8 mouse cellular contexts compared by ENCODE assay signal in the genomic region with DNA sequence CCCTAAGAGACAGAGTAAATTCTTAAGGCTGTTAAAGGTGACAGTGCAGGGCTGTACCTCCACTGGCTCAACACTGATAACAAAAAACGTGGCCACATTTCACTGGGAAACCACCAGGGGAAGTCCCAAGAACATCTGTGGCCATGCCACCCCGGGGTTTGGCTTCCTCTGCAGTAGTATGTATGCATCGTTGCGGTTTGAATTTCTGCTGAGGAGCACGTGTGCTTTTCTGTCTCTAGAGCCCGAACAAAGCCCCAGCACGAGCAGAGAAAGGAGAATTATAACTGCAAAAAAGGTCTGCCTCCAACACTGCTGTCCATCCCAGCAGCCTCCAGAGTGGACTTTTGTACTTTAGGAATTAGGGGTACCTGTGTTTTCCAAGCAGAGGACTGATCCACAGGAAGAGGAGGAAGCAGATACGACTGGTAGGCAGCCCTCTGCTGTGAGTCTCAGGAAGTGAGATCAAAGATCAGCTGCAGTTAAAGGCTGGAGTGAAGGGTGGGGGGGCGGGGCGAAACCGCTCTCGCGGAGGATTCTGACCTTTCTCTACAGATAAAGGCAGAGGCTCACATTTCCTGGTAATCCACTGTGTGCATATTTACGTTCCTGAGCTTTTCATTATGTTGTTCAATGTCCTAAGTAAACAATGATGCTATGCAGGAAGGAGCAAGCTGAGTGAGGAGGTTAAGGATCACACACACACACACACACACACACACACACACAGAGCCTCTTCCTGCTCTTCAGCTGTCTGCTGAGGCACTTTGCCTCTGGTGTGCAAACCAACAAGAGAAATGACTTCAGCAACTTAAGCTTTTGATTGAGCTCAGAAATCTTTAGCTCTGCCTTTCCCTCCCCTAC.
DNase-seq lines count a peak whose midpoint lies in the region; ATAC-seq lines count a peak whose summit lies in the region.

No protein-coding gene starts in this region.

- H3K4me1 ChIP-seq in forebrain, embryonic 10.5 days: peaks cover 15% of the 10 kb centered on the region
- peaks cover 16% of the 10 kb centered on the region for H3K4me1 ChIP-seq in hindbrain, embryonic 10.5 days (replicated peaks)
- H3K4me1 ChIP-seq in limb, embryonic 12.5 days (replicated peaks): peaks cover 9% of the 10 kb centered on the region
- no peaks in the 10 kb centered on the region; the same call in 1 of the 2 replicates for H3K4me1 ChIP-seq in midbrain, embryonic 11.5 days (ENCODE audit: control insufficient read depth, insufficient read depth, low read length)

- H3K4me3 ChIP-seq in forebrain, embryonic 10.5 days: peak overlapping the region; percentile 35
- H3K4me3 ChIP-seq in hindbrain, embryonic 10.5 days: peak overlapping the region; percentile 41
- peak overlapping the region; percentile 22 for H3K4me3 ChIP-seq in limb, embryonic 12.5 days (replicated peaks)
- peak overlapping the region; percentile 13; the same call in 1 of the 2 replicates for H3K4me3 ChIP-seq in midbrain, embryonic 11.5 days (ENCODE audit: low read depth, low read length)

- no peaks in the 10 kb centered on the region for H3K27me3 ChIP-seq in forebrain, embryonic 10.5 days (ENCODE audit: poor library complexity, severe bottlenecking)
- no peaks in the 10 kb centered on the region for H3K27me3 ChIP-seq in hindbrain, embryonic 10.5 days (ENCODE audit: insufficient read depth, poor library complexity, severe bottlenecking)
- H3K27me3 ChIP-seq in limb, embryonic 12.5 days: no peaks in the 10 kb centered on the region
- no peaks in the 10 kb centered on the region; the same call in 1 of the 2 replicates for H3K27me3 ChIP-seq in midbrain, embryonic 11.5 days (ENCODE audit: control insufficient read depth, insufficient read depth, low read length)

- 22% methylated on average over 14 of the region's 14 CpGs for WGBS in forebrain, embryonic 10.5 days
- WGBS in hindbrain, embryonic 10.5 days: 23% methylated on average over 14 of the region's 14 CpGs
- 15% methylated on average over 14 of the region's 14 CpGs for WGBS in limb, embryonic 12.5 days
- 17% methylated on average over 14 of the region's 14 CpGs for WGBS in midbrain, embryonic 11.5 days

- peak overlapping the region; percentile 42 for H3K9ac ChIP-seq in limb, embryonic 12.5 days (replicated peaks)
- H3K9ac ChIP-seq in midbrain, embryonic 11.5 days (ENCODE audit: low read length): peak overlapping the region; percentile 49

- H3K4me2 ChIP-seq in limb, embryonic 12.5 days: peak overlapping the region; percentile 51
- peak overlapping the region; percentile 40 for H3K4me2 ChIP-seq in midbrain, embryonic 11.5 days

- no peak; the same call in 1 of the 2 replicates for ATAC-seq in limb, embryonic 12.5 days (ENCODE audit: insufficient number of reproducible peaks, insufficient read depth, low FRiP score, low TSS enrichment, low read depth)
- ATAC-seq in midbrain, embryonic 11.5 days (ENCODE audit: low FRiP score): peak; percentile 92

- peak overlapping the region; percentile 80 for H3K27ac ChIP-seq in forebrain, embryonic 10.5 days
- peak overlapping the region; percentile 85 for H3K27ac ChIP-seq in hindbrain, embryonic 10.5 days
- H3K27ac ChIP-seq in limb, embryonic 12.5 days: peak overlapping the region; percentile 12; the same call in 1 of the 2 replicates
- no peak overlapping the region for H3K27ac ChIP-seq in midbrain, embryonic 11.5 days (ENCODE audit: low read depth, low read length)

- DNase-seq in cerebellum, postnatal 14 days: peak; percentile 6 to 9
- DNase-seq in cerebellum, adult 11-12 months: no peak
- DNase-seq in ZHBTc4 (ENCODE audit: low read depth, low spot score): peak; percentile 71
- peak; percentile 38 for DNase-seq in forebrain, embryonic 10.5 days (ENCODE audit: extremely low spot score, low spot score)
- peak; percentile 68 for DNase-seq in hindbrain, embryonic 10.5 days (ENCODE audit: low spot score)
- peak; percentile 94 for DNase-seq in midbrain, embryonic 11.5 days (ENCODE audit: low spot score, missing footprints)
- peak; percentile 69 to 74 for DNase-seq in spleen, postnatal 4 days (ENCODE audit: low spot score in 2 of 2)

- H3K9me3 ChIP-seq in forebrain, embryonic 10.5 days: no peaks in the 10 kb centered on the region
- H3K9me3 ChIP-seq in hindbrain, embryonic 10.5 days: no peaks in the 10 kb centered on the region
- H3K9me3 ChIP-seq in limb, embryonic 12.5 days: no peaks in the 10 kb centered on the region
- H3K9me3 ChIP-seq in midbrain, embryonic 11.5 days (ENCODE audit: control insufficient read depth, low read length): no peaks in the 10 kb centered on the region

- no peaks in the 10 kb centered on the region for H3K36me3 ChIP-seq in forebrain, embryonic 10.5 days (replicated peaks)
- no peaks in the 10 kb centered on the region for H3K36me3 ChIP-seq in hindbrain, embryonic 10.5 days
- no peaks in the 10 kb centered on the region for H3K36me3 ChIP-seq in limb, embryonic 12.5 days
- no peaks in the 10 kb centered on the region for H3K36me3 ChIP-seq in midbrain, embryonic 11.5 days (ENCODE audit: control insufficient read depth, insufficient read depth, low read length)
